Mouse (Mus musculus): ENCODE measurements at regions not wholly inside any gene's neighbourhood (a gene's known extent, or its start where the extent isn't known, plus 50 kb on each side); places are given as distances from the start of the nearest gene placed in this dataset.

GRCm38 (mm10) chr9:96419151-96419550 is 54.9 kb upstream of the Atp1b3 start:
- TF ChIP-seq CTCF (conservative IDR thresholded peaks at IDR 0.05; ENCODE audit: insufficient read depth, insufficient read length, low read depth, low read length) (no peak), POLR2A (IDR thresholded peaks at IDR 0.05; ENCODE audit: low read depth, low read length) (no peak)

Data from kidney, adult 2 months (tissue).